Mouse (Mus musculus): ENCODE measurements around the gene Btrc. TPM values are rescaled to one million over a fixed set of nuclear protein-coding genes. Genes with fewer than 3 reads are reported as not detected.

The Btrc gene
- total RNA-seq, 2 experiments from 2014 or later, result 18.8 to 23.0 TPM

GRCm38 (mm10) chr19:45428146-45428545 is 64.6 kb downstream of the Btrc start:
- no peak for DNase-seq

DNA sequence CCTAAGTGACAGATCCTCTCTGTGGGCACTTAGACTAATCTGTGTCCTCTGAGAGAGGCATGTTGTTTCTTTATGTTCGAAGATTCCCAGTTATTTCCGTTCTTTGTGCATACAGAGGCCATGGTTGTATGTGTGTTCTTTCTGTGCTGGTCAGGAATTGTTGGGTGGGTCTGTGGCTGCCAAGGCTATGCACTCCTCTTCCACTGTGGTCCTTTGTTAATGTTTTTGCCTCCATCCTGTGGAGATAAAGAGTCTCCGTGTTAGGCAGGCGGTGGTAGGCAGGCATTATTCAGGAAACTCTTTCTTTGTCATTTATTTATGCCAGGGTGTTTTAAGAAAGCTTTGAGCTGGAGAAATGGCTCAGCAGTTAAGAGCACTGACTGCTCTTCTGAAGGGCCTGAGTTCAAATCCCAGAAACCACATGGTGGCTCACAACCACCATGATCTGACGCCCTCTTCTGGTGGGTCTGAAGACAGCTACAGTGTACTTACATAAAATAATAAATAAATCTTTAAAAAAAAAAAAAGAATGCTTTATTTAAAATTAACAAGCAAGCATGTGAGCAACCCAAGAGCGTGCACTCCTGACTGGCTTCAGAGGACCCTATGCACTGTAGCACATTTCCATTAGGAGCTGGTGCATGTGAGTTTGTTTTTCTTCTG is 67.6 kb downstream of the Btrc start:
- DNase-seq, result no peak

GRCm38 (mm10) chr19:45432351-45432750 is 68.8 kb downstream of the Btrc start:
- no peak for DNase-seq

- peak; percentile 61 for DNase-seq
Measured at GRCm38 (mm10) chr19:45436019-45436418, 72.5 kb downstream of the Btrc start.

DNA sequence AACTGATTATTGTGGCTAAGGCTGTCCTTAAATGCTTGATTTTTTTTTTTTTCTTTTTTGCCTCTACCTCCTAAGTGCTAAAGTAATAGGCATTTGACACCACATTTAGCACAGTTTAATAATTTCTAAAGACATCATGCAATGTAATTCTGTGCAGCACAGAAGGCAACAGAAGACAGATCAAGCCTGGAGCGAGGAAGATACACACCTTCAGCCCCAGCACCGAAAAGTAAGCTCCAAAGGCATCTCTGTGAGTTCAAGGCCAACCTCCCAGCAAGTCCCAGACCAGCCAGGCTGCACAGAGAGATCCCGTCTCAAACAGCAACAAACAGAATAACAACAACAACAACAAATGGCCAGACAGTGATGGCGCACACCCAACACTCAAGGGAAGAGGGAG is 73.6 kb downstream of the Btrc start:
- no peak for DNase-seq

DNA sequence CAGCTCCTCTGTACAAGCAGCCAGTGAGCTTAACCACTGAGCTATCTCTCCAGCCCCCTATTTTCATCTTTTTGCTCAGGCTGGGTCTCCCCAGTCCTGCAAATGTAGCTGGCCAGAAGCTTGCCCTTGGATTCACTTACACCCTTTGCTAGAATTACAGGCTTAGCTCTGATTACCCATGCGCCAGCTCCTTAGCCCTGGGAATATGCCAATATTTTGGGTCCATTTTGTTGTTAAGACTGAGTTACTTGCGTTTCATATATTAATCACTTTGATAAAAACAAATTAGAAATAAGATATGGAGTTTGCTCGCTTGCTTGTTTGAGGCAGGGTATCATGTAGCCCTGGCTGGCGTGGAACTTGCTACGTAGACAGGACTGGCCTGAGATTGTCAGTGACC is 74.7 kb downstream of the Btrc start:
- no peak for DNase-seq

GRCm38 (mm10) chr19:45438928-45439846 is 75.7 kb downstream of the Btrc start:
- no peak for DNase-seq

DNA sequence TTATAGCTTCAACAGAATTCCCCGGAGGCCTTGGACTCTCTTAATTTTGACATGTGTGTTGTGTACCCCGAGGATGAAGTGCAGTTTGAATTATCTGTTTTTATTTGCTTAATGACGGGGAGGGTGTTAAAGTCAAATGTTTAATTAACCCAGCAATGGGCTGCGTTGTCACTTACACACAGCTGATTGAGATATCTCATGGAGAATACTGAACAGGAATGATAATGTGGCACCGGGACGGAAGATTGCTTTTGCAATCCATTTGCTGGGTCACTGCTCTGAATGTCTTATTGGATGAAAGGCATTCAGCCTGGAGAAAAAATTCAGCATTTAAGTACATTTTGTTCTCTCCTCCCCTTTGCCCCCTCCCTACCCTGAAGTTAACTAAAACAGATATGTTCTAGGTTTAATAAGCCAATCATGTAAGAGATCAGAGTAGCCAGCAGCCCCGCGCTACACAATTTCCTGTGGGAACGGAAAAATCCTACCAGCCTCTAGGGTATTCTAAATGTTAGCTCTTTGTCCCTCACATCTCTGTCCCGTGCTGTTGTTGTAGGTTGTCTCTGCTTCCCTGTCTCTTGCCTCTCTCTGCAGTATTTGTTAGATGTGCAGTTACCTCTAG is 77.1 kb downstream of the Btrc start:
- DNase-seq, result peak; percentile 45

DNA sequence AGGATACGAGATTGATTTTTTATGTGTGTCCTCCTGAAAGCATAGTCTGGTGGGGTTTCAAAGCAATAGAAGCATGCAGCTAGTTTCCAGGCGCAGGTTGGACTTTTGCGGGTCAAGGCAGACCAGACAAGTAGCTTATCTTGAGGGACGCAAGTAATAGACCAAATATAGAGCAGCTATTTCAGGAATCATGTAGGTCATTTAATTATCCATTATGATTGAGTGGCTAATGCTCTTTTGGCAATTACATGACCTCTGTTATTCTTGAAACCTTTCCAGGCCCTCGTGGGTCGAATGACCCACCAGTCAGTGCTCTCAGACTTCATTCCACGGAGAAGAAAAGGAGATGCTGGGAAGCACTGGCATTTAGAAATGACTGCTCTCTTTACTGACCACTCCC is 78.2 kb downstream of the Btrc start:
- no peak for DNase-seq

GRCm38 (mm10) chr19:45445253-45445933 is 81.9 kb downstream of the Btrc start:
- DNase-seq, result no peak

- DNase-seq, result no peak
Measured at GRCm38 (mm10) chr19:45446631-45447030, 83.1 kb downstream of the Btrc start.

DNA sequence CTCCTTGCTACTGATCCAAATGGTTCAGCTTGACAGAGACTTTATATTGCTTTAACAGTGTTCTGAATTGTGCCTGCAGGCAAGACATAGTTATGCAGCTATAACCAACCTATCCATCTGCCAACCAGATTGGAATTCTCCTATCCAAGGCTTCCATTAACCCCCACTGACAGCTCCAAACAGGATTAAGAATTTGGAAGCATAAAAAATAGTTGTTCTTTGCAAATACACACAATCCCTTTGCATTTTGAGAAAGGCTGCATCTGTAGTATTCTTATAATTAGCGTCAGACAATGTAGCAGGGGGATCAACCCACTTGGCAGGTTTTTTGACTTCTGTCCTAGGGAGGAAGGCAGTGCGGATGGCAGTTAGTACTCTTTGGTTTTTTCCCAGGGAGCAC is 83.7 kb downstream of the Btrc start:
- no peak for DNase-seq

DNA sequence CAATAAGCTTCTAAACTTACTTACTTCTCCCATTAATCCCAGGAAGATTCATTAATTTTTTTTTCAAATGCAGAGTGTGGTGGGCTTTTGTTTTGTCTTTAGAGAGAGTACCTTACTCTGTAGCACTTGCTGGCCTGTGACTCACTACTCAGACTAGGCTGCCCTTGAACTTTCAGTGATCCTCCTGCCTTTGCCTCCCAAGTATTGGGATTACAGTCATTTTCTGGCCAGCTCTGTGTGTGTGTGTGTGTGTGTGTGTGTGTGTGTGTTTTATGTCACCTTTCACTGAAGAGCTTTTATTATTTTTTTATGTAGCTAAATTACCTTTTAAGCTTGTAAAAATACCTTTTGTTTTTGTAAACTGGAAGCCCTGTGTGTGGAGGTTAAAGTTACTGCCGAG is 84.4 kb downstream of the Btrc start:
- DNase-seq, result no peak

DNA sequence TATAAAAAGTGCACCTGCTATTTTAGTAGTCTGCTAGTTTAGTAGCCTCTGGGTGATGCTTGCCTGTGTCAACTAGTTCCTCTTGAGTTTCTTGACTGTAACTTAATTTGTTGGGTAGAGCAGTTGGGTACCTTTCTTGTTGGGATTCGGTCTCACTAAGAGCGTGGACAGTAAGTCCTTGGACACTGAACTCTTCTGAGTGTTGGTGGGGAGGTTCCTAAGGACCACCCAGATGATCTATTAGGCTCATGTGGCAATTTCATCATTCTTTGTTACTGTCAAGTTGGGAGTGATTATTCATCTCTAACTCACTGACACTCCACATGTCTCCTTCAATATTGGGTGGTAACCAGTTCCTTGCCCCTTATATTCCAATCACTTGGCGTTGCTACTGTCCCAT is 90.9 kb downstream of the Btrc start:
- no peak for DNase-seq

DNA sequence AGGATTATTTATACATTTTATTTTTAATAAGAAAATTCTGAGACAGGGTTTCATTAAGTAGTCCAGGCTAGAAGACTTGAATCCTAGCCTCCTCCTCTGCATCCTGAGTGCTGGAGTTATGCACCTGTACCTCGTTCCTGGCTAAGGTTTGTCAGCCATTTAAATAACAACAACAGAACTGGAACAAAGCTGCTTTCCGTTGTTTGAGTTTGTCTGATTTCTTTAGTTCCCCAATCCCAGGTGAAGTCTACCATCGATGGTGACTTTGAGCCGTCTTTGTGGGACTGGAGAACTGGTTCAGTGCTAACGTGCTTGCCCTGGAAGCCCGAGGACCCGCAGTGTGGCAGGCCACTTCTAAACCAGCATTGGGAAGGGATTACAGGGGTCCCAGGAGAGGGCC is 93.4 kb downstream of the Btrc start:
- DNase-seq, result no peak

DNA sequence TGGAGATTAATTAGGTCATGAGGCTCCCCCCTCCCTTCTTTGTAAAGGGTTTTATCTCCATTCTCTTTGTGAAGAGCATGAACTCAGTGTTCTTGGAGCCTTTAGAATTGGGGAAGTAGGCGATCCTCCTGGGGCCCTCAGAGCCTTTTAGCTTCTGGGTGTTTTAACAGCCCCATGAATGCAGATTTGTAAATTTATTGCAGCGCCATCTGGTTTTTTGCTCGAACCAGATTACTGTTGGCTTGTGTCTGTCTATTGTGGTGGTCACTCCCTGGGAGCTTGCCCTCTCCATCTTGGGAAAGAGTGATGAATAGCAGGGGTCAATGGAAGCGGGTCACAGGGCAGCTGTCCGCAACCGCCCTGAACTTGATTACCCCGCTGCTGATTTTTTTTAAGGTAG is 95.2 kb downstream of the Btrc start:
- DNase-seq, result peak; percentile 42

GRCm38 (mm10) chr19:45459931-45460665 is 96.6 kb downstream of the Btrc start:
- no peak for DNase-seq

- no peak for DNase-seq
Measured at GRCm38 (mm10) chr19:45460749-45461736, 97.5 kb downstream of the Btrc start.

GRCm38 (mm10) chr19:45469760-45470159 is 106.2 kb downstream of the Btrc start:
- no peak for DNase-seq

- DNase-seq, result peak; percentile 23
Measured at GRCm38 (mm10) chr19:45472691-45473520, 109.4 kb downstream of the Btrc start.

Measured in gastrocnemius, postnatal 25 days (tissue).